Mouse (Mus musculus): ENCODE measurements around the gene Stum.

GRCm38 (mm10) chr1:180398446-180398845, 84.9 kb downstream of the Stum start:
- no peak for TF ChIP-seq CTCF (IDR thresholded peaks at IDR 0.05)
- TF ChIP-seq EP300 (IDR thresholded peaks at IDR 0.05), result no peak
